Mouse (Mus musculus): Measurements from ENCODE around the gene Limd2. TPM values are rescaled to one million over a fixed set of nuclear protein-coding genes. Genes with fewer than 3 reads are reported as not detected.

The Limd2 gene
- 16.2 and 20.3 TPM in 2 replicates for polyA plus RNA-seq (2012; rRNA removed; ENCODE audit: low replicate concordance)

GRCm38 (mm10) chr11:106160841-106161721 is at the start of gene Limd2, which contains the start of gene Gm10840:
TSS of gene Limd2 (minus strand) at chr11:106160860.
TSS of gene Gm10840 (plus strand) at chr11:106160850.

GRCm38 (mm10) chr11:106202123-106202465 is 41.4 kb upstream of the Limd2 start, which contains the start of gene Strada:
TSS of gene Strada (minus strand) at chr11:106202168.

Other genes with a start within 250 kb of the Limd2 start
- gene Cyb561, start 207.5 kb downstream of the Limd2 start, polyA plus RNA-seq (2012; rRNA removed; ENCODE audit: low replicate concordance), result 37.2 and 62.5 TPM in 2 replicates
- gene Ace, start 192.9 kb downstream of the Limd2 start, polyA plus RNA-seq (2012; rRNA removed; ENCODE audit: low replicate concordance), result 154 and 931 TPM in 2 replicates
- not detected in 2 replicates for gene Ace3, start 166.2 kb downstream of the Limd2 start, polyA plus RNA-seq (2012; rRNA removed; ENCODE audit: low replicate concordance)
- gene Kcnh6, start 152.7 kb downstream of the Limd2 start, polyA plus RNA-seq (2012; rRNA removed; ENCODE audit: low replicate concordance), result 1.1 and 2.2 TPM in 2 replicates
- 34.0 and 47.0 TPM in 2 replicates for gene Dcaf7, start 124.0 kb downstream of the Limd2 start, polyA plus RNA-seq (2012; rRNA removed; ENCODE audit: low replicate concordance)
- 11.2 and 12.8 TPM in 2 replicates for gene Taco1, start 94.8 kb downstream of the Limd2 start, polyA plus RNA-seq (2012; rRNA removed; ENCODE audit: low replicate concordance)
- 7.4 and 7.6 TPM in 2 replicates for gene Map3k3, start 76.2 kb downstream of the Limd2 start, polyA plus RNA-seq (2012; rRNA removed; ENCODE audit: low replicate concordance)
- not detected in 2 replicates for gene Gm10840, start within 50 bp of the Limd2 start, polyA plus RNA-seq (2012; rRNA removed; ENCODE audit: low replicate concordance)
- gene Strada, start 41.3 kb upstream of the Limd2 start, polyA plus RNA-seq (2012; rRNA removed; ENCODE audit: low replicate concordance), result 5.2 and 7.4 TPM in 2 replicates
- gene Ccdc47, start 55.5 kb upstream of the Limd2 start, polyA plus RNA-seq (2012; rRNA removed; ENCODE audit: low replicate concordance), result 2.6 and 3.5 TPM in 2 replicates
- gene Ddx42, start 56.1 kb upstream of the Limd2 start, polyA plus RNA-seq (2012; rRNA removed; ENCODE audit: low replicate concordance), result 2.5 and 3.0 TPM in 2 replicates
- gene Ftsj3, start 95.2 kb upstream of the Limd2 start, polyA plus RNA-seq (2012; rRNA removed; ENCODE audit: low replicate concordance), result 1.5 and 6.2 TPM in 2 replicates
- gene Psmc5, start 95.3 kb upstream of the Limd2 start, polyA plus RNA-seq (2012; rRNA removed; ENCODE audit: low replicate concordance), result 11.1 and 14.4 TPM in 2 replicates
- gene Smarcd2, start 112.1 kb upstream of the Limd2 start, polyA plus RNA-seq (2012; rRNA removed; ENCODE audit: low replicate concordance), result 61.0 and 82.0 TPM in 2 replicates
- gene Tcam1, start 115.8 kb upstream of the Limd2 start, polyA plus RNA-seq (2012; rRNA removed; ENCODE audit: low replicate concordance), result not detected in 2 replicates
- 0.19 TPM in 1 of 2 replicates, not detected in the other for gene Gh, start 141.0 kb upstream of the Limd2 start, polyA plus RNA-seq (2012; rRNA removed; ENCODE audit: low replicate concordance)
- gene Cd79b, start 153.9 kb upstream of the Limd2 start, polyA plus RNA-seq (2012; rRNA removed; ENCODE audit: low replicate concordance), result 5.9 and 13.6 TPM in 2 replicates
- 0.02 and 0.08 TPM in 2 replicates for gene Scn4a, start 192.4 kb upstream of the Limd2 start, polyA plus RNA-seq (2012; rRNA removed; ENCODE audit: low replicate concordance)
- 0.86 and 1.0 TPM in 2 replicates for gene Prr29, start 204.6 kb upstream of the Limd2 start, polyA plus RNA-seq (2012; rRNA removed; ENCODE audit: low replicate concordance)
- 8.4 and 10.5 TPM in 2 replicates for gene Icam2, start 227.2 kb upstream of the Limd2 start, polyA plus RNA-seq (2012; rRNA removed; ENCODE audit: low replicate concordance)

All from duodenum, adult 2 months (tissue).